Mouse (Mus musculus) bone marrow macrophage, adult 2 months (primary cell): ENCODE measurements around the gene Fzd4. TPM values are rescaled to one million over a fixed set of nuclear protein-coding genes. Genes with fewer than 3 reads are reported as not detected.
A peak's percentile ranks its signal among the peaks of the same experiment; 100 is the strongest.

ENCODE experiments used
- H3K27ac ChIP-seq: 2 replicates; pipeline ENCODE4 v1.5.1; 2012; ENCODE audit warnings: low read depth, low read length; ENCODE audit not compliant: insufficient read depth
- H3K4me1 ChIP-seq: 2 replicates; pipeline ENCODE4 v1.6.1; 2012; ENCODE audit warnings: low read length; ENCODE audit not compliant: control insufficient read depth, insufficient read depth
- H3K4me3 ChIP-seq: 2 replicates; pipeline ENCODE4 v1.5.1; 2012; ENCODE audit warnings: mild to moderate bottlenecking, low read length, moderate library complexity; ENCODE audit not compliant: insufficient read depth
- CTCF ChIP-seq: IDR thresholded peaks from 2 replicates; pipeline ENCODE4 v1.5.1; 2012; ENCODE audit warnings: low read depth, mild to moderate bottlenecking, low read length, moderate library complexity
- POLR2A ChIP-seq: IDR thresholded peaks from 2 replicates; pipeline ENCODE4 v1.6.1; 2012; ENCODE audit warnings: mild to moderate bottlenecking, low read depth, low read length, borderline replicate concordance
- polyA plus RNA-seq: library from polyadenylated mRNA; stranded (reverse); fragments of >200 nt; gene quantifications from 2 replicates; pipeline ENCODE4 v1.2.4, GENCODE M21; 2012; ENCODE audit not compliant: missing spikeins, insufficient read depth, insufficient read length

Fzd4 gene
- 0.19 TPM in 1 of 2 replicates, not detected in the other for polyA plus RNA-seq

- Histone ChIP-seq H3K4me1 (no peaks in the 10 kb centered on the region), H3K4me3 (peak within 1 kb of the TSS; percentile 77), H3K27ac (no peak within 1 kb of the TSS)
- TF ChIP-seq CTCF (no peak), POLR2A (no peak)
Measured at GRCm38 (mm10) chr7:89404081-89404733, at the start of gene Fzd4, which contains the start of gene Tmem135. Gene Fzd4 (plus strand): TSS chr7:89404355. Gene Tmem135 (minus strand): TSS chr7:89404222.

DNA sequence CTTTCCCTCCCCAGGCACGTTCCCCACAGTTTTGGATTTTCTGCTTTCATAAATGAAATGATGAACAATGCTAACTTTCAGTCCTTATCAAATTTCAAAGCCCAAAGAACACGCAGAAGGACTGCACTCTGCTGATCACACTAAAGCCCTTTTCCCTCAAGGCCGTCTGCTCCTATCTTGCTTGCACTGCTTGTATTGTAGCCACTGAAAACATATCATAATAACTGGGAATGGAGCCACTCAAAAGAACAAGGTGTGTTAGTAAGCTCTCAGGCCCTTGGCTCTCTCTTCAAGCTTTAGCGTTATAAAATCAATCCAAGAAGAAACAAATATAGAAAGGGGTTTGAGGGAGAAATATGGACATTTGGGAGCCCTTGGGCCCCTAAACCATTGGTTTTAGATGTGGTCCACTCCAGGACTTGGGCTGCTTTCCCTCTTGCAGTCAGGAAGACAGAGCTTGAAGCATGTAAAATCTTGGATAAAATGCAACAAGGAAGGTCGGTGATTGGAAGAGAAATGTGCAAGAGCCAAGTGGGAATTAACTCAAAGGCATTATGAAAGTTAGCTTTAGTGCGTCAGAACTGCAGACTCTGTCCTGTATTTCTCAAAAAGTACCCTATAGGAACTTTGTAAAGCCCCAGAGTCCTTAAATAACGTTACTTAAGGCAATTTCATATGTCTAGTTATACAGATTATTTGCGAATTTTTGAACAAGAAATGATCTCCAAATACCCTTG, 48.5 kb upstream of the Fzd4 start:
- Histone ChIP-seq H3K4me3 (no peak overlapping the region), H3K4me1 (no peaks in the 10 kb centered on the region), H3K27ac (no peak overlapping the region)
- no peak for TF ChIP-seq POLR2A
- TF ChIP-seq CTCF, result no peak

- Histone ChIP-seq H3K4me3 (no peak overlapping the region), H3K27ac (no peak overlapping the region), H3K4me1 (no peaks in the 10 kb centered on the region)
- TF ChIP-seq POLR2A (no peak), CTCF (no peak)
Measured at GRCm38 (mm10) chr7:89356307-89356706, 47.8 kb upstream of the Fzd4 start.

- Histone ChIP-seq H3K4me1 (no peaks in the 10 kb centered on the region), H3K4me3 (no peak overlapping the region), H3K27ac (no peak overlapping the region)
- TF ChIP-seq CTCF (no peak), POLR2A (no peak)
Measured at GRCm38 (mm10) chr7:89363975-89364374, 40.2 kb upstream of the Fzd4 start.

DNA sequence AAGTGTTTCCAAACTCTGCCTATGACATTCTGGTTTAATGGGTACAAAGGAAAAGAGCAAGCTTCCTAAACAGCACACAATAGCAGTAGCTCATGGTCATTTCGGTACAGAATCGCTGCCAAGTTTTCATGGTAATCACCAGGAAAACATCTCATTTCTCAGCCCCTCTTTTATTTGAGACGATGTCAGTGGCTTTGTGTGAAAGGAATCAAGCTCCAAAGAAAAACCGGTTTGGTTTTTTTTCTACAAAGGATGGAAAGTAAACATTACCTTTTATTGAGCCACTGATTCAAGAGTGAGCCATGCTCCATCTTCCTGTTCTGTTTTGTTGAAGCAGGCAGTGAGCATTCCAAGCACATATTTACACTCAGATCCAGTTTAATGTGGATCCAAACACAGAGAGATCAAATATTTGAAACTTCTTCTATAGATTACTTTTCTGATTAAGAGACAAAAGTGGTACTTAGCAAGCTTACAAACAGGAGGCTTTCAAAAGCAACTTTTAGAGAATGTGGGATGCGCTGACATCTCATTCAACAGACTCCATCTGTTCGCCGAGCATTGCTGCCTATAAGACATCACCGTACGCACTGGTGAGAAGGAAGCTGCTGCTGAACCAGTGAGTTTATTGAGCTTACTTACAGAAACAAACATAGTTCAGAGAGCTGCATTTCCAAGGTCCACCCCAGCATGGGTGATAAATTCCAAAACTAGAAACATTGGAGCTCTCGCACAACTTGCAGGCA, 38.8 kb upstream of the Fzd4 start:
- no peaks in the 10 kb centered on the region for H3K4me1 ChIP-seq
- TF ChIP-seq CTCF (no peak), POLR2A (no peak)
- no peak overlapping the region for H3K4me3 ChIP-seq
- no peak overlapping the region for H3K27ac ChIP-seq

DNA sequence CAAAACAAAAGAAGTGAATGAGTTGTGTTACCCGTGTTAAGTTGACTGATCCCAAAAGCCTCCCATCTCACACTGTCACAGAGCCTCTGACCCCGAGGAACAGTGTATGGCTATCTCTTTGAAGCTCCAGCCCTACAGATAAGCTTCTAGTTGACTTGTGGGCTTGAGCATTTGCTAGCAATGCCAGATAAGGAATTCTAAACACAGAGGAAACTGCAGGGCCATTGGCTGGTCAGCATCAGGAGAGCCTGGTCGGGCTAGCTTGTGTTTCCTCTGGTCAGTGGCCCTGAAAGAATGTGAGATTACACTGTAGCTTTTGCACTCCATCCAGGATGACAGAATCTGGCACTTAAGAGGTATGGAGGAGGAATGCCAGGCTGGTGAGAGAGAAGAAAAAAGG, 36.5 kb upstream of the Fzd4 start:
- H3K27ac ChIP-seq, result no peak overlapping the region
- H3K4me3 ChIP-seq, result no peak overlapping the region
- TF ChIP-seq CTCF, result no peak
- TF ChIP-seq POLR2A, result no peak
- H3K4me1 ChIP-seq, result peaks cover 6% of the 10 kb centered on the region; the same call in 1 of the 2 replicates

DNA sequence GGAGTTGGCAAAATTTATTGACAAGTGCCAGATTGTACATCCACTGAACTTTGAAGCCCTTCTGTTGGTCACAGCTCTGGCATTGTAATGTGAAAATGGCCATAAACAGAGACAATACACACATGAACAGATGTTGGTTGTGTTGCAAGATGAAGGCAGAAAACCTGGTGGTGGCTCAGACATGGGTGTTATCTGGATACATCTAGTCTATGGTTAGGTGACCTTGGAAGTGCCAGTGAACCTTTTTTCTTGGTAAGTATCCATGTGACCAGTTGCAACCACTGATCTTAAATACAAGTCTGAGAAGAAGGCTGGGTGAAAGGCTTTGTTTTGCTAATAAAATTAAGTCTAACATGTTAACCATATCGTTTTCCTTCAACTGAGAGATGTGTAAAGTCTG, 34.1 kb upstream of the Fzd4 start:
- no peak overlapping the region for H3K27ac ChIP-seq
- no peak overlapping the region for H3K4me3 ChIP-seq
- H3K4me1 ChIP-seq, result peaks cover 6% of the 10 kb centered on the region; the same call in 1 of the 2 replicates
- TF ChIP-seq POLR2A, result no peak
- no peak for TF ChIP-seq CTCF

DNA sequence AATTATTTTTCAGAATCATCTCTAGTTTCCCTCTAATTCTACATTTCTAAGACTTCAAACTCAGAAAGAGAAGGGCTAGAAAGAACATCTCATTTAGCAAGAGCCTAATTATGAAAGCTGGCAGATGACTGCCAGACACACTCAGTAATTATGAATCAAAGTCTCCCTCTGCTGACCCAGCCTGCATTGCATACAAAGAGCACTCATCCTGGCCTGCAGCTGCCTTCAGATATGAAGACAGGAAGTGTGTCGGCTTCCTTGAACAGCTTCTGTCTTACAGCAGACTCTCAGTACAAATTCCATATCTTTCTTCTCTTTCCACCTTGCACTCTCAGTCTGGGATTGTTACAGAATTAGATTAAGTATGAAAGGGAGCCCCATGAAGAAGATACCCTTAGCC, 33.2 kb upstream of the Fzd4 start:
- no peak overlapping the region for H3K4me3 ChIP-seq
- TF ChIP-seq POLR2A, result no peak
- peak; percentile 47; the same call in 1 of the 2 replicates for TF ChIP-seq CTCF
- peaks cover 6% of the 10 kb centered on the region; the same call in 1 of the 2 replicates for H3K4me1 ChIP-seq

GRCm38 (mm10) chr7:89371623-89372295, 32.4 kb upstream of the Fzd4 start:
- no peak overlapping the region for H3K4me3 ChIP-seq
- peaks cover 6% of the 10 kb centered on the region; the same call in 1 of the 2 replicates for H3K4me1 ChIP-seq
- no peak for TF ChIP-seq CTCF
- no peak for TF ChIP-seq POLR2A
- no peak overlapping the region for H3K27ac ChIP-seq

More for the DNA sequence above, 33.2 kb upstream of the Fzd4 start:
- no peak overlapping the region for H3K27ac ChIP-seq
